In the genomic region with DNA sequence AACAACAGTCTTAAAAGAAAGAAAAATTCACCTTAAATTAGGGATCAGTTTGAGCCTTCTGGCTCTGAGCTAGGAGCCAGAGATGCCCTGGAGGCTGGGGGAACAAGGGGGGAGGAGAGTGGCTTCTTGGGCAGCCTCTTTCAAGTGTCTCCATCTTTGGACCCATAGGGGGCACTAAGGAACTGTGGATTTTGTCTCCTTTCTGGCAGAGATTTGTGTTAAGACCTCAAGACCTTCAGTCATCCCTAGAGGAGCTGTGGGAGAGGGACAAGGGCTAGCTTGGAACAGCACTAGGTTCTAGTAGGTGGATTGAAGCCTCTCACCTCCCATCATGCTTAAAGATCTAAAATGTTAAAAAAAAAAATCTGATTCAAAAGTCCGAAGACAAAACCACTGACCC, we compare ENCODE assay signal across 9 mouse cellular contexts.
DNase-seq lines count a peak whose midpoint lies in the region; ATAC-seq lines count a peak whose summit lies in the region.
"Had no signal": no experiment of that assay in that cellular context is flagged by ENCODE, and none has a peak within 500 bp of the region (broad histone marks: within the 10 kb centered on the region; RNA-seq: fewer than 3 reads in every experiment).

No protein-coding gene starts in this region.

- WGBS in stomach, embryonic 14.5 days = 12% methylated on average over 1 of the region's 1 CpGs

- peak; percentile 32 for DNase-seq in cerebellum, adult 11 months
- DNase-seq in adrenal gland, adult 8-10 months = peak; percentile 37
- peak; percentile 37 for DNase-seq in fat pad, adult 2 months (ENCODE audit: extremely low read depth, low read depth, low spot score)
- DNase-seq in heart, postnatal 14 days = peak; percentile 54 to 75
- DNase-seq in kidney, postnatal 4 days = peak; percentile 47 to 71
- DNase-seq in lung, postnatal 25 days (ENCODE audit: low spot score) = peak; percentile 84

- intact Hi-C loops in heart, postnatal 14 days (cut with DNase I) = loop anchor here (1.0 to 10.0 kb wide), 6 partner anchors 78 to 580 kb away; a partner anchor contains a TSS

- H3K4me2 ChIP-seq in stomach, embryonic 14.5 days (replicated peaks; ENCODE audit: low read depth, low read length) = no peak overlapping the region
- H3K4me2 ChIP-seq: liver, embryonic 15.5 days had no signal

- no peak overlapping the region for H3K9ac ChIP-seq in stomach, embryonic 14.5 days (replicated peaks; ENCODE audit: low read depth, low read length)
- H3K9ac ChIP-seq: liver, embryonic 15.5 days had no signal

- peak overlapping the region; percentile 74 for H3K27ac ChIP-seq in stomach, embryonic 14.5 days (ENCODE audit: low read length)
- H3K27ac ChIP-seq: liver, embryonic 15.5 days had no signal

- no peaks in the 10 kb centered on the region for H3K27me3 ChIP-seq in stomach, embryonic 14.5 days (ENCODE audit: control insufficient read depth, insufficient read depth, low read length)

- no peak for ATAC-seq in cerebellum, adult (ENCODE audit: insufficient number of reproducible peaks, low FRiP score, low TSS enrichment)
- peak; percentile 65 for ATAC-seq in stomach, embryonic 14.5 days (ENCODE audit: insufficient number of reproducible peaks, insufficient read depth, low FRiP score, low read depth)

- peaks cover 8% of the 10 kb centered on the region; the same call in 1 of the 2 replicates for H3K4me1 ChIP-seq in stomach, embryonic 14.5 days (ENCODE audit: control insufficient read depth, insufficient read depth, low read length)
- H3K4me1 ChIP-seq: liver, embryonic 15.5 days had no signal

- no peak overlapping the region for H3K4me3 ChIP-seq in stomach, embryonic 14.5 days (ENCODE audit: low read depth, low read length)
- H3K4me3 ChIP-seq: liver, embryonic 15.5 days had no signal

- H3K9me3 ChIP-seq in stomach, embryonic 14.5 days (ENCODE audit: control insufficient read depth, low read depth, low read length) = no peaks in the 10 kb centered on the region
- H3K9me3 ChIP-seq: liver, embryonic 15.5 days had no signal

- H3K36me3 ChIP-seq in stomach, embryonic 14.5 days (ENCODE audit: control insufficient read depth, insufficient read depth, low read length) = no peaks in the 10 kb centered on the region
- H3K36me3 ChIP-seq: liver, embryonic 15.5 days had no signal

Comparison
In these comparisons a context has a peak if more than half of its experiments do, and no peak if none do; other contexts are left out.
1. DNase-seq: peak in every context shown above with its lines; median percentile 84 in lung, postnatal 25 days; 64 in heart, postnatal 14 days; 59 in kidney, postnatal 4 days; 37 in adrenal gland, adult 8-10 months; 37 in fat pad, adult 2 months; 32 in cerebellum, adult 11 months.